In genomic region chr6:33733602-33734001, GRCm38 (mm10) we compare ENCODE assay signal across 15 mouse cellular contexts.
"Had no signal": no experiment of that assay in that cellular context is flagged by ENCODE, and none has a peak within 500 bp of the region (broad histone marks: within the 10 kb centered on the region; RNA-seq: fewer than 3 reads in every experiment).

No protein-coding gene starts in this region.

- H3K4me1 ChIP-seq: liver, embryonic 15.5 days had no signal

- H3K4me2 ChIP-seq: liver, embryonic 11.5 days; liver, embryonic 15.5 days; midbrain, embryonic 15.5 days had no signal

- H3K4me3 ChIP-seq: limb, embryonic 10.5 days; liver, embryonic 15.5 days; midbrain, embryonic 15.5 days had no signal

- H3K36me3 ChIP-seq: limb, embryonic 10.5 days; liver, embryonic 15.5 days; midbrain, embryonic 15.5 days had no signal

- H3K27me3 ChIP-seq: liver, embryonic 15.5 days; midbrain, embryonic 15.5 days had no signal

- H3K9ac ChIP-seq: liver, embryonic 15.5 days; midbrain, embryonic 15.5 days had no signal

- DNase-seq: kidney, adult 9 months; kidney, postnatal 36 days; lung, adult 2 months; lung, postnatal 36 days; retina, postnatal 1 day; right cerebral cortex, postnatal 4 days; spleen, adult 18-20 months; thymus, adult 18-20 months; thymus, postnatal 14 days had no signal

- ATAC-seq: lung, postnatal 0 days; midbrain, embryonic 15.5 days had no signal

- H3K27ac ChIP-seq: kidney, postnatal 0 days; limb, embryonic 10.5 days; liver, embryonic 15.5 days; midbrain, embryonic 15.5 days had no signal

- H3K9me3 ChIP-seq: limb, embryonic 10.5 days; liver, embryonic 15.5 days; midbrain, embryonic 15.5 days had no signal
